Mouse (Mus musculus) embryo, embryonic 11.5 days (tissue): ENCODE measurements around the gene Baz2a.
"Not testable (repeated sequence)": the region's sequence is repeated elsewhere in the genome, so short reads cannot be mapped to it uniquely, and the experiment has no call there.

ENCODE experiments used
- DNase-seq: peaks from one replicate; pipeline ENCODE4 v3.0.0-alpha.2; 2012; ENCODE audit warnings: low read depth, low spot score

Gene Baz2a

DNA sequence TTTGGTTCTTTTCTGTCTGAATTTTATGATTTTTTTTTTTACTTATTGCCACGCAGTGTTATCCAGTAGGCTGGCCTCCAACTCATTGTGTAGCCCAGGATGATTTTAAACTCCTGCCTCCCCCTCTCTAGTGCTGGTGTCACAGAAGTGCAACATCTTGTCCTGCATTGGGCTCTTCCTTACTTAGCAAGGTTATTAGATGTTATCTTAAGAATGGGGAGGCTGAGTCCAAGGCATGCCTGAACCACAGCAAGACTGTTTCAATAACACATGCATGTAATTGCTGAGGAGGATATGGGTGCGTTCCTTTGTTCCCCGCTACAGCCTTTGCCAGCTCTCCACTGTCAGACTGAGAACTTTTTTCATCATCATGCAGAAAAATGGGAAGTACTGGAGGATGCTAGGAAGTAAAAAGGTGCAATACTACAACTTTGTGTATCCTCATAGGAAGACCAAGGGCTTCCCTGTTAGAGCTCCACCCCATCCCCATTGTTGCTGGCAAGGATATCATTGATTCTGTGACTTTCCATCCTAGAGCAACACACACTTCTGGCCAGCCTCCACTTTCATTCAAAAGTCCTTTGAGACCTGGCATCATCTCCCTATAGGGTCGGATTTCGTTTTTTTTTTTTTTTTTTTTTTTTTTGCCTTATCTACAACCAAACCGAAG, 9.4 kb upstream of the Baz2a start:
- DNase-seq, result no peak

GRCm38 (mm10) chr10:128082477-128082808, 8.9 kb upstream of the Baz2a start:
- no peak for DNase-seq

GRCm38 (mm10) chr10:128082880-128083421, 8.4 kb upstream of the Baz2a start, which contains the start of gene Atp5b:
Gene Atp5b (plus strand): TSS chr10:128083273.
- peak; percentile 98 for DNase-seq

GRCm38 (mm10) chr10:128083688-128084087, 7.7 kb upstream of the Baz2a start:
- no peak for DNase-seq

DNA sequence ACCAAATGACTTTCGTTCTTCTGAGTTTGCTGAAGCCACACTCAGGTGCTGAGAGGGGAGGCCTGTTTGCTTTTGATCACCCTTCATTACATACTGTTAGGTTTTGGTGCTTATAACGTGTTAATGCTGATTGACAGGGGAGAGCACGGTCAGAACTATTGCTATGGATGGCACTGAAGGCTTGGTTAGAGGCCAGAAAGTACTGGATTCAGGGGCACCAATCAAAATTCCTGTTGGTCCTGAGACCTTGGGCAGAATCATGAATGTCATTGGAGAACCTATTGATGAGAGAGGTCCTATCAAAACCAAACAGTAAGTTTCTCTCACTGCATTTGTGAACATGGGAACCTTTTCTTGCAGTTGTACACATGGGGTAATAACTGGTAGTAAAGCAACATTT, 7.2 kb upstream of the Baz2a start:
- no peak for DNase-seq

- DNase-seq, result no peak
These were observed 5.0 kb upstream of the Baz2a start for GRCm38 (mm10) chr10:128086391-128086790.

DNA sequence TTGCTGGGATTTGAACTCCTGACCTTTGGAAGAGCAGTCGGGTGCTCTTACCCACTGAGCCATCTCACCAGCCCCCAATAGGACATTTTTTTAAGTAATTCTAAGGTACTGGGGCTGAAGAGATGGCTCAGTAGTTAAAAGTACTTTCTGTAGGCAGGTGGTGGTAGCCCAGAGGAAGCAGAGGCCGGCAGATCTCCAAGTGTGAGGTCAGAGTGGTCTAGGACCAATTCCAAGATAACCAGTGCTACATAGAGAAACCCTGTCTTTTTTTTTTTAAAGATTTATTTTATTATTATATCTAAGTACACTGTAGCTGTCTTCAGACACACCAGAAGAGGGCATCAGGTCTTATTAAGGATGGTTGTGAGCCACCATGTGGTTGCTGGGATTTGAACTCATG, 4.2 kb upstream of the Baz2a start:
- not testable (repeated sequence) for DNase-seq

DNA sequence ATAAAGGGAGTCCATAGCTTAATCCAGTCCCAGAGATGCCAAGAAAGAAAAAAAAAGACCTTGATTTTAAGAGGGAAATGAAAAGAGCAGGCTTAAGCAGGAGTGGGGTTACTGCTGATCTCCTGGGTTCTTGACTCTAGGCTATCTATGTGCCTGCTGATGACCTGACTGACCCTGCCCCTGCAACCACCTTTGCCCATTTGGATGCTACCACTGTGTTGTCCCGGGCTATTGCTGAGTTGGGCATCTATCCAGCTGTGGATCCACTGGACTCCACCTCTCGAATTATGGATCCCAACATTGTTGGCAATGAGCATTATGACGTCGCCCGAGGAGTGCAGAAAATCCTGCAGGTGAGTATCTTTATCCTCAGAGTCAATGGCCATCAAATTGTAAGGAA, 3.2 kb upstream of the Baz2a start:
- no peak for DNase-seq

DNA sequence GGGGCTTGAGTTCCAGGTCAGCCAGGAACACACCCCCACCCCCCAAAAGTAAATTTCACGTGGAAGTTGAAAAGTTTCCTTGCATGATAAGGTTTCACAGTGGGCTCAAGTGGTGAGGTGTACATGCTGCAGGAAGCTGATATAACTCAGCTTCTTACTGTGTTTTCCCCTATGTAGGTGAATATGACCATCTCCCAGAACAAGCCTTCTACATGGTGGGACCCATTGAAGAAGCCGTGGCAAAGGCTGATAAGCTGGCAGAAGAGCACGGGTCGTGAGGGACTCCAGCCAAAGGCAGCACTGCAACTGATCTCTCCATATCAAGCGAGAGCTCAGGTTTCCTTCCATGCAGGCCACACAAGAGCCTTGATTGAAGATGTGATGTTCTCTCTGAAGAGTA, 1.5 kb upstream of the Baz2a start:
- no peak for DNase-seq

- DNase-seq, result peak; percentile 86
These were observed 470 bp upstream of the Baz2a start for GRCm38 (mm10) chr10:128090651-128091563.

- DNase-seq, result peak; percentile 55
These were observed 1.4 kb downstream of the Baz2a start for GRCm38 (mm10) chr10:128092506-128093495.

DNA sequence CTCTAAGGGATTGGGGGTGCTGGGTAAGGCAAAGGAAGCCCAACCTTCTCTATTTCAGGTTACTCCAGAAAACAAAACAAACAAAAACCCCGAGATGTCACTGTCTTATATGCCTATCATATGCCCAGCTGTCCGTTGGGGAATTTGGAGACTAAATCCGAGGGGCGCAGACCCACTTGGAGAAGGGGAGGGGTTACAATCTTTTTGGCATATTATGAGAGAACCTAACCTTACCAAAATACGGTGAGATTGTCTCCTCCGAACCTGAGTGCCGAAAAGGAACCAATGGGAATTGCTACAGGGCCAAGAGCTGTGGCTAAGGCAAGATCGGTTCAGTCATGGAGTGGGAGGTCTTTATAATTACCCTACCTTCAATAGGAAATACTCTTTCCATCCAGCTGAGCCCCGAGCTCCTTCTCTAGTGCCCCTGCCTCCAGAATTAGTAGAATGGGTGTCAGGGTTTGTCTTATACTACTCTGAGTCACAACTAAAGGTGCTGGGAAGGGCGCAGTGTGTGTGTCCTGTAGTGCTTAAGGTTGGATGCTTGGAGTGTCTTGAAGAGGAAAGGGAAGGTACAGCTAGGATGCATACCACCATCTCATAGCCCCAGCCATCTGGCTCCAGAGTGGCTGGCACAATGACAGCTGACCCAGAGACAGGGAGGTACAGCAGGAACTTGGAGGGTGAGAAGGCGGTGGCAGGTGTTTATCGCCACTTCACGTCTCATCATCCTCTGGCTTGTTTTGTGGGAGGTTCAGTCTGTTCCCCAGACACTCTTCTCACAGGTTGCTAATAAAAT, 2.3 kb downstream of the Baz2a start:
- DNase-seq, result no peak

DNA sequence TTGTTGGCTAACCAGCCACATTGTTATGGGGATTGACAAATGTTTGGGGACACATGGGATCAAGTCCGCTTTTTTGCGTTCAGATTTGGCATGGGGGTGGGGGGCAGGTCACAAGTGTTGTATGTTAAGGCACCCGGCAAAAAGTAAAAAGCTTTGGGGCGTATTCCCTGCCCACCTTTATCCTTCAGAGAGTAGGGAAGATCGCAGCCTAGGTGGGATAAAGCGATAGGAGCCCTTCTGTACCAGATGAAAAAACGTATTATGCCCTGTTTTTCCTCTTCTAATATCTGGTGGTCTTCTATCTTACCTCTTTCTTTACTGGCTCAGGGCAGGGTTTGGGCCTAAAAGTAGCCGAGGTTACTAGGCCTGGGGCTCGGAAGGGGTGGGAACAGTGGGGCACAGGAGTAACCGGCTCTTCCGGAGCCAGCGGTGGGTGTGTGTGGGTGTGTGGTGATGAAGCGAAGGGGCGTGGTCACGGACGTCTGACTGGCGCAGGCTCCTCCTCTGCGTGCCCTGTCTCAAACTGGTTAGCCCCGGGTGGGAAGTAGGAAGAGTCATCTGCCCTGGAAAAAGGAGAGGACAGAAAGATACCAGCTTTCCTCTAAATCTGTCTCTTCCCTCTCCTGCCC, 3.1 kb downstream of the Baz2a start:
- DNase-seq, result peak; percentile 71

- DNase-seq, result no peak
These were observed 3.7 kb downstream of the Baz2a start for GRCm38 (mm10) chr10:128095003-128095636.

- no peak for DNase-seq
These were observed 4.9 kb downstream of the Baz2a start for GRCm38 (mm10) chr10:128096313-128096692.

DNA sequence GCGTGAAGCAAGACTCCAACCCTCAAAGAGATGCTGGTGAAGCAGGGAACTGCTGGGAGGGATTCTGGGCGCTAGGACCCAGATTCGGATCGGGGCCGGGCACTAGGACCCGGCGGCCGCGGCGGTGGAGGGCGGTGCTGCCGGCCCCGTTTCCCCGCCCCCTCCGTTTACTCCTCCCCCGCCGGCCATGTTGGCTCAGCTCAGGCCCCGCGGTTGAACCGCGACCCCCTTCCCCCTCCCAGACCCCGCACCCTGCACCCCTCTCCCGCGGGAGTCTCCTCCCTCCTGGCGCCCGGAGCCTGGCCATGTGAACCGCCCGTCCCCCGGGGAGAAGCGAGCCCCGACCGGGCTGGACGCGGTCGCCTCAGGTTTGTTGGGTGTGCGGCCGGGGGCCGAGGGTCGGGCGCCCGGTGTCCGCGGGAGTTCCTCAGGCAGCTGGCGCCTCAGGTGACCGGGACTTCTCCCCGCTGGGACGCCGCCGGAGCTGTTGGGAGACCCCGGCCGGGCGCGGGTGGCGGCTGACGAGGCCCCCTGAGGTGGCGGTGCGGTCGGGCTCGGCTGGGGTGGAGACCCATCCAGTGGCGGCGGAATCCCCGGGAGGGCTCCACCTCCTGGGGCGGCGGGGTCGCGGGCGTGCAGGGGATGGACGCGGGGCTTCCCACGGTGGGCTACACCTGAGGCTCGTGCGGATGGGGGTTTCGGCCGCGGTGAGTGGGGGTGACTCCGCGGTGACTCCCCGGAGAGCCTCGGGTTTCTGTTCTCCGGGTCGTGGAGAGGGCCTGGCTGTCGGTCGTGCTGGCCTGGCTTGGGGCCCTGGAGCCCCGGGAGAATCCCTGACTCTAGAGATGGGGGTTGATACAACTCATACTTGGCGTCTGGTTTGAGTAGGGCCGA, 5.6 kb downstream of the Baz2a start:
- DNase-seq, result peak; percentile 81

GRCm38 (mm10) chr10:128097587-128097971, 6.2 kb downstream of the Baz2a start:
- no peak for DNase-seq

DNA sequence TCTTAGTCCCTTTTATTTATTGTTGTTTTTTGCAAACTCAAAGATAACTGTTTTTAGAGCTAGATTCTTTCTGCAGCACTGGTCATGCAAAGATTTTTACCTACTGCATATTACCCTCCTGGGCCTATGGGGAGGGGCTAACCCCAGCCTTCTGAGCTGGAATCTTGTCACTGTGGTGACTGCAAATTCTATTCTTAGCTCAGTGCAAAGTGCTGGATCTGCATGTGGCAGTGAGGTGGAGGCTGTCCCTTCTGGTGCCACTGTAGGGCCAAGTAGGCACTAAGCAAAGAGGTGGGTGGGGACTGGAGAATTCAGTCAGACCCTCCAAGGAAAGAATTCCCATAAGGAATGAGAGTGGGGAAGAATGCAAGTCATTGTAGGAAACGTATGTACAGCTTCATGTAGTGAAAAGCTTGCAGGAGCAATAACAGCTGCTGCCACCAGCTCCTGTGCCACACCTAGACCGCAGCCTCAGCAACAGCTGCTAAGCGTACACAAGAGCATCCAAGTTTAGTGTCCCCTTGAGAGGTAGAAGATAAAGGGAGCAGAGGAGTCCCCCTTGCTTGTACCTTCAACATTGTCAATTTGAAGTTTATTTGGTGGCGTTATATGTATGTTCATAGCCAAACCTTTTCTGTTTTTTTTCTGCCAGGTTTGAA, 18.9 kb downstream of the Baz2a start:
- no peak for DNase-seq
